Comparison of ENCODE assay signal across 7 mouse cellular contexts in the genomic region with DNA sequence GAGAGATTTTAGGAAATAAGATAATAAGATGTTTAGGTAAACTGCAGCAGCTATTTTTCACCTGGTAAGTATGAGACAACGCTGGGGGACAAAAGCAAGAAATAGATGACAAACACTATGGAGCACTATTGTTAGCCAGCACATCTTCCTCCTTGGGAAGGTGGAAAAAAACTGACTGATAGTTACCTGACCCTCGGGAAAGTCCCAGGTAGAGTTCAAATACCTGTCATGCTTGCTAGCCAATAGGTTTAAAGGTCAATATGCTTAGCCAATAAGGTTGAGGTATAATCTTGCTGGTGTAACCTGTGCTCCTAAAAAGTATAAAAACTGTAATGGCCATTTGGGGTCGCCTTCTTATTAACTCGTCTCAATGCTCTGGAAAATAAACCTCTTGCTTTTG. TPM values are rescaled to one million over a fixed set of nuclear protein-coding genes. Genes with fewer than 3 reads are reported as not detected.
DNase-seq lines count a peak whose midpoint lies in the region; ATAC-seq and TF ChIP-seq lines count a peak whose summit lies in the region.

No protein-coding gene starts in this region.

- peak overlapping the region; percentile 91 for H3K4me3 ChIP-seq in lung, embryonic 15.5 days
- peak overlapping the region; percentile 92 for H3K4me3 ChIP-seq in forebrain, embryonic 15.5 days
- peak overlapping the region; percentile 87 for H3K4me3 ChIP-seq in liver, embryonic 11.5 days (ENCODE audit: low read depth, low read length)
- H3K4me3 ChIP-seq in stomach, postnatal 0 days (ENCODE audit: low read depth, low read length): peak overlapping the region; percentile 79; the same call in 1 of the 2 replicates

- TF ChIP-seq CTCF in stomach, postnatal 0 days (IDR thresholded peaks at IDR 0.05; ENCODE audit: low read depth): no peak

- no peaks in the 10 kb centered on the region for H3K9me3 ChIP-seq in lung, embryonic 15.5 days
- no peaks in the 10 kb centered on the region for H3K9me3 ChIP-seq in forebrain, embryonic 15.5 days
- no peaks in the 10 kb centered on the region for H3K9me3 ChIP-seq in liver, embryonic 11.5 days (ENCODE audit: control insufficient read depth, low read length)
- H3K9me3 ChIP-seq in stomach, postnatal 0 days (ENCODE audit: control insufficient read depth, low read length): no peaks in the 10 kb centered on the region

- no peak overlapping the region for H3K27ac ChIP-seq in lung, embryonic 15.5 days
- H3K27ac ChIP-seq in forebrain, embryonic 15.5 days (replicated peaks): no peak overlapping the region
- no peak overlapping the region for H3K27ac ChIP-seq in liver, embryonic 11.5 days (ENCODE audit: low read depth, low read length)
- H3K27ac ChIP-seq in stomach, postnatal 0 days (replicated peaks): no peak overlapping the region; the same call in 1 of the 2 replicates

- H3K4me2 ChIP-seq in lung, embryonic 15.5 days: peak overlapping the region; percentile 70
- H3K4me2 ChIP-seq in forebrain, embryonic 15.5 days (replicated peaks): peak overlapping the region; percentile 80
- H3K4me2 ChIP-seq in liver, embryonic 11.5 days: peak overlapping the region; percentile 82
- peak overlapping the region; percentile 82 for H3K4me2 ChIP-seq in stomach, postnatal 0 days (replicated peaks; ENCODE audit: low read depth)

- no peaks in the 10 kb centered on the region for H3K36me3 ChIP-seq in lung, embryonic 15.5 days
- H3K36me3 ChIP-seq in forebrain, embryonic 15.5 days: no peaks in the 10 kb centered on the region
- H3K36me3 ChIP-seq in liver, embryonic 11.5 days (ENCODE audit: control insufficient read depth, insufficient read depth, low read length): no peaks in the 10 kb centered on the region
- no peaks in the 10 kb centered on the region for H3K36me3 ChIP-seq in stomach, postnatal 0 days (ENCODE audit: control insufficient read depth, insufficient read depth, low read length)

- 0 out of 2 replicates have a peak overlapping the region, but pooled peaks have one; percentile 90 for H3K9ac ChIP-seq in lung, embryonic 15.5 days
- peak overlapping the region; percentile 78 for H3K9ac ChIP-seq in forebrain, embryonic 15.5 days (replicated peaks)
- peak overlapping the region; percentile 88 for H3K9ac ChIP-seq in liver, embryonic 11.5 days (ENCODE audit: low read depth, low read length)
- H3K9ac ChIP-seq in stomach, postnatal 0 days (ENCODE audit: low read length): peak overlapping the region; percentile 85; the same call in 1 of the 2 replicates

- no peak for TF ChIP-seq EP300 in stomach, postnatal 0 days (optimal IDR thresholded peaks at IDR 0.05)

- ATAC-seq in lung, embryonic 15.5 days (ENCODE audit: borderline replicate concordance, extremely low read depth, low FRiP score, low TSS enrichment): no peak
- ATAC-seq in forebrain, embryonic 15.5 days (replicated peaks): no peak; the same call in 1 of the 2 replicates
- ATAC-seq in liver, embryonic 11.5 days (replicated peaks; ENCODE audit: low FRiP score): no peak
- ATAC-seq in stomach, postnatal 0 days (ENCODE audit: low FRiP score, low TSS enrichment): no peak

- H3K4me1 ChIP-seq in lung, embryonic 15.5 days: peaks cover 8% of the 10 kb centered on the region
- H3K4me1 ChIP-seq in forebrain, embryonic 15.5 days: peaks cover 18% of the 10 kb centered on the region
- H3K4me1 ChIP-seq in liver, embryonic 11.5 days (replicated peaks; ENCODE audit: control insufficient read depth, insufficient read depth, low read length): peaks cover 4% of the 10 kb centered on the region; the same call in 1 of the 2 replicates
- H3K4me1 ChIP-seq in stomach, postnatal 0 days (replicated peaks; ENCODE audit: control insufficient read depth, insufficient read depth): no peaks in the 10 kb centered on the region; the same call in 1 of the 2 replicates

- DNase-seq in lung, adult 18-20 months: no peak
- DNase-seq in liver, embryonic 11.5 days (ENCODE audit: low spot score): no peak
- DNase-seq in stomach, postnatal 0 days (ENCODE audit: low spot score): no peak
- DNase-seq in ovary, postnatal 36 days (ENCODE audit: low spot score): no peak
- no peak for DNase-seq in thymus, postnatal 4 days

- WGBS in lung, embryonic 15.5 days: 18% methylated on average over 4 of the region's 4 CpGs
- WGBS in forebrain, embryonic 15.5 days: 25% methylated on average over 4 of the region's 4 CpGs
- 23% methylated on average over 4 of the region's 4 CpGs for WGBS in liver, embryonic 11.5 days
- 23% methylated on average over 4 of the region's 4 CpGs for WGBS in stomach, postnatal 0 days

- H3K27me3 ChIP-seq in lung, embryonic 15.5 days: no peaks in the 10 kb centered on the region
- H3K27me3 ChIP-seq in forebrain, embryonic 15.5 days: no peaks in the 10 kb centered on the region
- H3K27me3 ChIP-seq in liver, embryonic 11.5 days (replicated peaks; ENCODE audit: control insufficient read depth, insufficient read depth, low read length): no peaks in the 10 kb centered on the region
- H3K27me3 ChIP-seq in stomach, postnatal 0 days (ENCODE audit: control insufficient read depth, insufficient read depth, low read length): no peaks in the 10 kb centered on the region

RNA-seq across cellular contexts. Expression of gene Zfp950, which starts 0.7 kb away (rescaled TPM):
- 35.0 and 35.5 TPM in 2 replicates for polyA plus RNA-seq in lung, embryonic 15.5 days (2015; fragmentation: Nextera tagmentation; extraction: Ambion mirVana)
- 45.0 and 49.1 TPM in 2 replicates for polyA plus RNA-seq in forebrain, embryonic 15.5 days (2015; fragmentation: Nextera tagmentation; extraction: Ambion mirVana)
- 22.9 and 26.4 TPM in 2 replicates for polyA plus RNA-seq in liver, embryonic 11.5 days (2014; fragmentation: Nextera tagmentation; extraction: Ambion mirVana)
- 14.6 and 16.0 TPM in 2 replicates for polyA plus RNA-seq in stomach, postnatal 0 days (2015; fragmentation: Nextera tagmentation; extraction: Ambion mirVana)

RNA-seq across cellular contexts. Expression of gene Gm7102, which starts 34.8 kb away (rescaled TPM):
- polyA plus RNA-seq in lung, embryonic 15.5 days (2015; fragmentation: Nextera tagmentation; extraction: Ambion mirVana): 0.14 and 0.15 TPM in 2 replicates
- polyA plus RNA-seq in forebrain, embryonic 15.5 days (2015; fragmentation: Nextera tagmentation; extraction: Ambion mirVana): 0.11 and 0.20 TPM in 2 replicates
- polyA plus RNA-seq in liver, embryonic 11.5 days (2014; fragmentation: Nextera tagmentation; extraction: Ambion mirVana): not detected in 2 replicates
- polyA plus RNA-seq in stomach, postnatal 0 days (2015; fragmentation: Nextera tagmentation; extraction: Ambion mirVana): 0.07 and 0.13 TPM in 2 replicates

RNA-seq across cellular contexts. Expression of gene Gm6020, which starts 42.4 kb away (rescaled TPM):
- polyA plus RNA-seq in lung, embryonic 15.5 days (2015; fragmentation: Nextera tagmentation; extraction: Ambion mirVana): not detected in 2 replicates
- polyA plus RNA-seq in forebrain, embryonic 15.5 days (2015; fragmentation: Nextera tagmentation; extraction: Ambion mirVana): not detected in 2 replicates
- not detected in 2 replicates for polyA plus RNA-seq in liver, embryonic 11.5 days (2014; fragmentation: Nextera tagmentation; extraction: Ambion mirVana)
- not detected in 2 replicates for polyA plus RNA-seq in stomach, postnatal 0 days (2015; fragmentation: Nextera tagmentation; extraction: Ambion mirVana)
